Mouse (Mus musculus) midbrain, embryonic 14.5 days (tissue): ENCODE results near the gene Tpst1. TPM values are rescaled to one million over a fixed set of nuclear protein-coding genes. Genes with fewer than 3 reads are reported as not detected.

Source experiments
- ATAC-seq: fragments of 200-750 bp; cut with Nextera tagmentation; 2 replicates; pipeline ENCODE4 v1.8.0; 2017; ENCODE audit warnings: moderate number of reproducible peaks, moderate library complexity; ENCODE audit not compliant: low FRiP score, low TSS enrichment
- DNase-seq: peaks from one replicate; pipeline ENCODE4 v3.0.0-alpha.2; 2015
- H3K27ac ChIP-seq: fragments of 300-500 bp; sonication (generic); replicated peaks from 2 replicates; pipeline ENCODE4 v1.5.1; 2014; ENCODE audit warnings: mild to moderate bottlenecking, low read depth, low read length, moderate library complexity
- H3K27me3 ChIP-seq: fragments of 300-500 bp; sonication (generic); 2 replicates; pipeline ENCODE4 v1.6.1; 2014; ENCODE audit warnings: low read length, control low read depth, mixed read lengths; ENCODE audit not compliant: control insufficient read depth, insufficient read depth
- H3K36me3 ChIP-seq: fragments of 300-500 bp; sonication (generic); 2 replicates; pipeline ENCODE4 v1.6.1; 2014; ENCODE audit warnings: low read length, control low read depth; ENCODE audit not compliant: control insufficient read depth, insufficient read depth
- H3K4me1 ChIP-seq: fragments of 300-500 bp; sonication (generic); 2 replicates; pipeline ENCODE4 v1.6.1; 2014; ENCODE audit warnings: mild to moderate bottlenecking, antibody characterized with exemption, low read length, control low read depth; ENCODE audit not compliant: control insufficient read depth, insufficient read depth
- H3K4me2 ChIP-seq: fragments of 300-500 bp; sonication (generic); 2 replicates; pipeline ENCODE4 v1.6.1; 2014; ENCODE audit warnings: mild to moderate bottlenecking, low read length, moderate library complexity
- H3K4me3 ChIP-seq: fragments of 300-500 bp; sonication (generic); replicated peaks from 2 replicates; pipeline ENCODE4 v1.5.1; 2014; ENCODE audit warnings: low read depth, low read length
- H3K9ac ChIP-seq: fragments of 300-500 bp; sonication (generic); replicated peaks from 2 replicates; pipeline ENCODE4 v1.6.1; 2014; ENCODE audit warnings: mild to moderate bottlenecking, low read length, moderate library complexity
- H3K9me3 ChIP-seq: fragments of 300-500 bp; sonication (generic); 2 replicates; pipeline ENCODE4 v1.6.1; 2016; ENCODE audit warnings: low read length, control low read depth, mixed read lengths; ENCODE audit not compliant: control insufficient read depth
- WGBS: fragments of 180-500 bp; shearing (Covaris S2); extraction: QIAGEN DNeasy Blood & Tissue Kit; methylation state at CpG from one replicate; pipeline ENCODE4 v1.1.7; 2014; 5-methylcytosine and 5-hydroxymethylcytosine counted together
- polyA plus RNA-seq: library from polyadenylated mRNA; unstranded; fragments of >200 nt; fragmentation: Nextera tagmentation; extraction: Ambion mirVana; gene quantifications from 2 replicates; pipeline ENCODE4 v1.2.1, GENCODE M21; 2014

Gene Tpst1
- polyA plus RNA-seq, 1 experiment from 2014 or later, result 55.8 TPM

DNA sequence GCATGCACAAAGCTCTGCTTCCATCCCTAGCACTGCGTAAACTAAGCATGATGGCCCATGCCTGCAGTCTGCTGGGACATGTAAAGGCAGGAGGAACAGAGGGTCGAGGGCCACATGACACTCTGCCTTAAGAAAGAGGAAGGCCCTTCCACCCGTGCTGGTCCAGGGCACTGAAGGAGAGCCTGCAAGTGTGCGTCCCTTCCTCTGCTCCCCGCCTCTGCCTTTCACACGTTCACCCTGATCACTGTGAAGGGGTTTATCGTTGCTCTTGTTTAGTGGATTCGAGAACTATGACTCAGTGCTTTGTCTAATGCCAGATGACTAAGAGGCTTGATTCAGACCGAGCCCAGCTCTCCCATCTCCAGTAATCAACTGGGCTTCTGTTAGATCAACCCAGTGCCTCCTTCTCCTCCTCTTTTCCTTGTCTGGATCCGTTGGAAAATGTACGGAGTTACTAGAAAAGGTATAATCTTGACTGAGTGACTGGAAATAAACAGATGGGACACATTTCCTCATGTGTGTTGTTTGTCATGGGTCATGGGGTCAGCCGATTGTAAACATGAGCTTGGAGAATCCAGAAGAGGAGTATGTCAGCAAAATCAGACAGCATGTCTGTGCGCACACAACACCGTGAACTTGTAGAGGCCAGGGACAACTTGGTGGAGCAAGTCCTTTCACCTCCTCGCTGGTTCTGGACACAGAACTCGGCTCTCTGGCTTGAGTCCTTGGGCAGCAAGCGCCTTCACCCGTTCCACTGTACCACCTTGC lies 16.7 kb downstream of the Tpst1 start:
- no peak for DNase-seq
- Histone ChIP-seq H3K4me3 (no peak overlapping the region), H3K9ac (no peak overlapping the region), H3K27me3 (no peaks in the 10 kb centered on the region), H3K36me3 (no peaks in the 10 kb centered on the region), H3K4me1 (no peaks in the 10 kb centered on the region), H3K27ac (no peak overlapping the region), H3K4me2 (no peak overlapping the region), H3K9me3 (no peaks in the 10 kb centered on the region)
- WGBS, result 93% methylated on average over 18 of the region's 18 CpGs
- ATAC-seq, result no peak

DNA sequence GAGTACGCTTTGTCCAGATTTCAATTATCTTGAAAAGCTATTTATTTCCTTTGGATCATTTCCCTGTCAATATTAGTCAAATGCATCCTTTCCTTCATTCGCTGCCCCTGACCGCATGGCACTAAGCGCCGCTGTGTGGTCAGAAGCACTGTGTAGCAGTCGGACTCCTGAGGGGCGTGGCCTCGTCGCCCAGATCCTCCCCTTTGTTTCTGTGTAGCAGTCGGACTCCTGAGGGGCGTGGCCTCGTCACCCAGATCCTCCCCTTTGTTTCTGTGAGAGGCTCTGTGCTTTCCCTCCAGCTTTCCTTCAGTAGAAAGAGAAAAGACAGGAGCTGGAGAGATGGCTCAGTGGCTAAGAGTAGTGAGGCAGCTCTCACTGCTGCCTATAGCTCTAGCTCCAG lies 23.6 kb downstream of the Tpst1 start:
- H3K4me1 ChIP-seq, result no peaks in the 10 kb centered on the region
- peak; percentile 32 for DNase-seq
- H3K27ac ChIP-seq, result no peak overlapping the region
- H3K9ac ChIP-seq, result no peak overlapping the region
- no peak overlapping the region for H3K4me2 ChIP-seq
- no peak for ATAC-seq
- no peak overlapping the region for H3K4me3 ChIP-seq
- no peaks in the 10 kb centered on the region for H3K9me3 ChIP-seq
- 56% methylated on average over 12 of the region's 12 CpGs for WGBS
- peaks cover 3% of the 10 kb centered on the region; the same call in 1 of the 2 replicates for H3K36me3 ChIP-seq
- H3K27me3 ChIP-seq, result no peaks in the 10 kb centered on the region

- WGBS, result 94% methylated on average over 2 of the region's 2 CpGs
- Histone ChIP-seq H3K9me3 (no peaks in the 10 kb centered on the region), H3K4me2 (no peak overlapping the region), H3K27ac (no peak overlapping the region), H3K4me1 (no peaks in the 10 kb centered on the region), H3K27me3 (no peaks in the 10 kb centered on the region), H3K36me3 (peaks cover 14% of the 10 kb centered on the region), H3K4me3 (no peak overlapping the region), H3K9ac (no peak overlapping the region)
- DNase-seq (no peak), ATAC-seq (no peak)
These were observed 24.7 kb downstream of the Tpst1 start for GRCm38 (mm10) chr5:130097837-130098236.

- Histone ChIP-seq H3K27me3 (no peaks in the 10 kb centered on the region), H3K9me3 (no peaks in the 10 kb centered on the region), H3K36me3 (peaks cover 25% of the 10 kb centered on the region), H3K4me1 (no peaks in the 10 kb centered on the region), H3K4me3 (no peak overlapping the region), H3K4me2 (no peak overlapping the region), H3K9ac (no peak overlapping the region), H3K27ac (no peak overlapping the region)
- DNase-seq, result no peak
- WGBS, result 96% methylated on average over 17 of the region's 17 CpGs
- no peak for ATAC-seq
These were observed 28.6 kb downstream of the Tpst1 start for GRCm38 (mm10) chr5:130101724-130102123.

GRCm38 (mm10) chr5:130109348-130109747 lies 36.2 kb downstream of the Tpst1 start:
- Histone ChIP-seq H3K36me3 (peaks cover 17% of the 10 kb centered on the region), H3K9ac (no peak overlapping the region), H3K4me1 (no peaks in the 10 kb centered on the region), H3K27ac (no peak overlapping the region), H3K27me3 (no peaks in the 10 kb centered on the region), H3K4me3 (no peak overlapping the region), H3K9me3 (no peaks in the 10 kb centered on the region), H3K4me2 (no peak overlapping the region)
- 94% methylated on average over 3 of the region's 3 CpGs for WGBS
- DNase-seq (no peak), ATAC-seq (no peak)

DNA sequence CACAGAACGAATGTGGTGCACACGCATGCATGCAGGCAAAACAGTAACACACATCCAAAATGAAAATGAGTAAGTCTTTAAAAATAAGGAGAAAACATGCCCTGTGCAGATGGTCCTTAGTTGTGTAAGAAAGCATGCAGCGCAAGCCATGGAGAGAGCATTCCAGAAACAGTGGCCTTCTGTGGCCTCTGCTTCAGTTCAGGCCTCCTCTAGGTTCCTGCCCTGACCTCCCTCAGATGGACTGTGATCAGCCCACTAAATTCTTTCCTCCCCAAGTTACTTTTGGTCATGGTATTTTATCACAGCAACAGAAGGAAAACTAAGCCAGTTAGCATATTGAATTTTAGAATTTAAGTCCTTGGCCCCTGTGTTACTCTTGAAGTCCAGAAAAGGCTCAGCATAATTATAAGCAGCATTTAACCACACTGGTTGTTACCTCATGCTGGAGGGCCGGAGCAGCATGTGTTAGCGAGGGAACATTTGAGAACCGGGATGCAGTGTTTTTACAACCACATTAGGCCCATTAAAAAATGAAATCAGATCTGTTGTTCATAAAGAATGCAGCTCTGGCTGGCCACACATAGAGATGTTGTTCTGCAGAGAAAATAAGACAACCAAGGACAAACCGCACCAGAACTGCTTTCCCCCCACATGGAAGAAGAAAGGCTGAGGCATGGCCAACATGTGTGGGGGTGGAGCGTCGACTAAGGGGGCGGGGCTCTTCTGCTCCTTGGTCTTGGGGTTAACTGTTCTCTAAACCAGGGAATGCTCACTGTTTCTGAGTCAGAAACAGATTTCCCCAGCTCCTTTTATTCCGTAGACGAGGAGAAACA lies 37.7 kb downstream of the Tpst1 start:
- H3K27me3 ChIP-seq, result no peaks in the 10 kb centered on the region
- WGBS, result 86% methylated on average over 12 of the region's 12 CpGs
- H3K4me3 ChIP-seq, result no peak overlapping the region
- H3K4me2 ChIP-seq, result no peak overlapping the region
- no peak overlapping the region for H3K9ac ChIP-seq
- DNase-seq (no peak), ATAC-seq (no peak)
- H3K36me3 ChIP-seq, result peaks cover 21% of the 10 kb centered on the region
- no peaks in the 10 kb centered on the region for H3K9me3 ChIP-seq
- H3K4me1 ChIP-seq, result no peaks in the 10 kb centered on the region
- H3K27ac ChIP-seq, result no peak overlapping the region

- ATAC-seq (no peak), DNase-seq (no peak)
- H3K9ac ChIP-seq, result no peak overlapping the region
- H3K4me1 ChIP-seq, result no peaks in the 10 kb centered on the region
- no peaks in the 10 kb centered on the region for H3K27me3 ChIP-seq
- no peak overlapping the region for H3K4me2 ChIP-seq
- no peak overlapping the region for H3K27ac ChIP-seq
- H3K36me3 ChIP-seq, result peaks cover 28% of the 10 kb centered on the region
- no peak overlapping the region for H3K4me3 ChIP-seq
- no peaks in the 10 kb centered on the region for H3K9me3 ChIP-seq
These were observed 39.5 kb downstream of the Tpst1 start for GRCm38 (mm10) chr5:130112653-130113052.

- Histone ChIP-seq H3K27ac (no peak overlapping the region), H3K36me3 (peaks cover 19% of the 10 kb centered on the region), H3K27me3 (no peaks in the 10 kb centered on the region), H3K9me3 (no peaks in the 10 kb centered on the region), H3K4me2 (no peak overlapping the region), H3K9ac (no peak overlapping the region), H3K4me3 (no peak overlapping the region), H3K4me1 (no peaks in the 10 kb centered on the region)
- DNase-seq (no peak), ATAC-seq (no peak)
- 94% methylated on average over 12 of the region's 12 CpGs for WGBS
These were observed 43.0 kb downstream of the Tpst1 start for GRCm38 (mm10) chr5:130116116-130116515.

- Histone ChIP-seq H3K36me3 (peaks cover 19% of the 10 kb centered on the region), H3K4me1 (no peaks in the 10 kb centered on the region), H3K27ac (no peak overlapping the region), H3K4me3 (no peak overlapping the region), H3K9ac (no peak overlapping the region), H3K9me3 (no peaks in the 10 kb centered on the region), H3K27me3 (no peaks in the 10 kb centered on the region), H3K4me2 (no peak overlapping the region)
- WGBS, result 85% methylated on average over 7 of the region's 7 CpGs
- DNase-seq, result no peak
- ATAC-seq, result no peak
These were observed 43.7 kb downstream of the Tpst1 start for GRCm38 (mm10) chr5:130116857-130117256.
